Mouse (Mus musculus) kidney, embryonic 14.5 days (tissue): Measurements from ENCODE around the gene Gmnc. TPM values are rescaled to one million over a fixed set of nuclear protein-coding genes. Genes with fewer than 3 reads are reported as not detected.
A peak's percentile ranks its signal among the peaks of the same experiment; 100 is the strongest.

ENCODE experiments used
- ATAC-seq: fragments of 200-750 bp; cut with Nextera tagmentation; 2 replicates; pipeline ENCODE4 v1.8.0; 2017; ENCODE audit warnings: moderate number of reproducible peaks, mild to moderate bottlenecking, moderate TSS enrichment, moderate library complexity; ENCODE audit not compliant: low FRiP score, low TSS enrichment
- H3K27ac ChIP-seq: fragments of 300-500 bp; sonication (generic); 2 replicates; pipeline ENCODE4 v1.5.1; 2014; ENCODE audit warnings: low read depth, mild to moderate bottlenecking, low read length, moderate library complexity, mixed read lengths
- H3K27me3 ChIP-seq: fragments of 300-500 bp; sonication (generic); 2 replicates; pipeline ENCODE4 v1.6.1; 2014; ENCODE audit warnings: mild to moderate bottlenecking, low read length; ENCODE audit not compliant: control insufficient read depth, insufficient read depth
- H3K36me3 ChIP-seq: fragments of 300-500 bp; sonication (generic); 2 replicates; pipeline ENCODE4 v1.6.1; 2014; ENCODE audit warnings: low read length, mixed read lengths; ENCODE audit not compliant: control insufficient read depth, insufficient read depth
- H3K4me1 ChIP-seq: fragments of 300-500 bp; sonication (generic); 2 replicates; pipeline ENCODE4 v1.6.1; 2014; ENCODE audit warnings: low read length, mixed read lengths; ENCODE audit not compliant: control insufficient read depth, insufficient read depth
- H3K4me2 ChIP-seq: fragments of 300-500 bp; sonication (generic); replicated peaks from 2 replicates; pipeline ENCODE4 v1.6.1; 2014; ENCODE audit warnings: low read depth, mild to moderate bottlenecking, low read length
- H3K4me3 ChIP-seq: fragments of 300-500 bp; sonication (generic); 2 replicates; pipeline ENCODE4 v1.5.1; 2014; ENCODE audit warnings: mild to moderate bottlenecking, low read length
- H3K9ac ChIP-seq: fragments of 300-500 bp; sonication (generic); 2 replicates; pipeline ENCODE4 v1.6.1; 2014; ENCODE audit warnings: low read depth, mild to moderate bottlenecking, low read length, moderate library complexity
- H3K9me3 ChIP-seq: fragments of 300-500 bp; sonication (generic); 2 replicates; pipeline ENCODE4 v1.6.1; 2016; ENCODE audit warnings: low read length; ENCODE audit not compliant: control insufficient read depth
- WGBS: fragments of 180-500 bp; shearing (Covaris S2); extraction: QIAGEN DNeasy Blood & Tissue Kit; methylation state at CpG from one replicate; pipeline ENCODE4 v1.1.7; 2014; 5-methylcytosine and 5-hydroxymethylcytosine counted together
- polyA plus RNA-seq: library from polyadenylated mRNA; unstranded; fragments of >200 nt; fragmentation: Nextera tagmentation; extraction: Ambion mirVana; gene quantifications from 2 replicates; pipeline ENCODE4 v1.2.1, GENCODE M21; 2014

The Gmnc gene
- polyA plus RNA-seq, 1 experiment from 2014 or later: 0.08 TPM

- Histone ChIP-seq H3K4me3 (no peak overlapping the region), H3K9ac (no peak overlapping the region), H3K9me3 (no peaks in the 10 kb centered on the region), H3K27me3 (no peaks in the 10 kb centered on the region), H3K4me2 (no peak overlapping the region), H3K4me1 (no peaks in the 10 kb centered on the region), H3K27ac (no peak overlapping the region), H3K36me3 (no peaks in the 10 kb centered on the region)
- 77% methylated on average over 1 of the region's 1 CpGs for WGBS
- ATAC-seq: no peak
Measured at GRCm38 (mm10) chr16:26985796-26986195, 5.7 kb downstream of the Gmnc start.

- ATAC-seq: no peak
- Histone ChIP-seq H3K27me3 (no peaks in the 10 kb centered on the region), H3K4me3 (no peak overlapping the region), H3K4me1 (no peaks in the 10 kb centered on the region), H3K36me3 (no peaks in the 10 kb centered on the region), H3K27ac (no peak overlapping the region), H3K9ac (no peak overlapping the region), H3K4me2 (no peak overlapping the region), H3K9me3 (no peaks in the 10 kb centered on the region)
- WGBS: 36% methylated on average over 3 of the region's 3 CpGs
Measured at GRCm38 (mm10) chr16:26982112-26982511, 9.3 kb downstream of the Gmnc start.

- 0 out of 2 replicates have a peak, but pooled peaks cover 2% of the 10 kb centered on the region for H3K27me3 ChIP-seq
- peak overlapping the region; percentile 68 for H3K4me2 ChIP-seq
- H3K9ac ChIP-seq: peak overlapping the region; percentile 12; the same call in 1 of the 2 replicates
- peak; percentile 90 for ATAC-seq
- H3K9me3 ChIP-seq: no peaks in the 10 kb centered on the region
- no peak overlapping the region for H3K27ac ChIP-seq
- H3K36me3 ChIP-seq: no peaks in the 10 kb centered on the region
- H3K4me1 ChIP-seq: no peaks in the 10 kb centered on the region
- peak overlapping the region; percentile 34 for H3K4me3 ChIP-seq
- 1% methylated on average over 23 of the region's 28 CpGs for WGBS
Measured at GRCm38 (mm10) chr16:26967967-26968366, 23.5 kb downstream of the Gmnc start.

- H3K9ac ChIP-seq: no peak overlapping the region
- ATAC-seq: no peak
- no peak overlapping the region for H3K27ac ChIP-seq
- 0 out of 2 replicates have a peak, but pooled peaks cover 2% of the 10 kb centered on the region for H3K27me3 ChIP-seq
- WGBS: 54% methylated on average over 2 of the region's 2 CpGs
- H3K4me3 ChIP-seq: no peak overlapping the region
- H3K9me3 ChIP-seq: no peaks in the 10 kb centered on the region
- no peaks in the 10 kb centered on the region for H3K4me1 ChIP-seq
- no peaks in the 10 kb centered on the region for H3K36me3 ChIP-seq
- H3K4me2 ChIP-seq: no peak overlapping the region
Measured at GRCm38 (mm10) chr16:26966830-26967229, 24.6 kb downstream of the Gmnc start.

- ATAC-seq: no peak
- H3K9ac ChIP-seq: no peak overlapping the region
- H3K4me2 ChIP-seq: no peak overlapping the region
- H3K4me3 ChIP-seq: no peak overlapping the region
- H3K36me3 ChIP-seq: no peaks in the 10 kb centered on the region
- no peak overlapping the region for H3K27ac ChIP-seq
- no peaks in the 10 kb centered on the region for H3K27me3 ChIP-seq
- no peaks in the 10 kb centered on the region for H3K4me1 ChIP-seq
- H3K9me3 ChIP-seq: no peaks in the 10 kb centered on the region
Measured at GRCm38 (mm10) chr16:26961971-26962370, 29.5 kb downstream of the Gmnc start.

GRCm38 (mm10) chr16:26951601-26952000, 39.9 kb downstream of the Gmnc start:
- Histone ChIP-seq H3K4me3 (no peak overlapping the region), H3K4me2 (no peak overlapping the region), H3K36me3 (no peaks in the 10 kb centered on the region), H3K4me1 (no peaks in the 10 kb centered on the region), H3K27me3 (no peaks in the 10 kb centered on the region), H3K9me3 (no peaks in the 10 kb centered on the region), H3K9ac (no peak overlapping the region), H3K27ac (no peak overlapping the region)
- no peak for ATAC-seq
- WGBS: 97% methylated on average over 3 of the region's 3 CpGs

- H3K36me3 ChIP-seq: no peaks in the 10 kb centered on the region
- no peak overlapping the region for H3K27ac ChIP-seq
- no peak overlapping the region for H3K4me3 ChIP-seq
- no peak overlapping the region for H3K4me2 ChIP-seq
- H3K9me3 ChIP-seq: no peaks in the 10 kb centered on the region
- H3K4me1 ChIP-seq: no peaks in the 10 kb centered on the region
- no peak overlapping the region for H3K9ac ChIP-seq
- no peak for ATAC-seq
- H3K27me3 ChIP-seq: no peaks in the 10 kb centered on the region
- WGBS: 53% methylated on average over 4 of the region's 4 CpGs
Measured at GRCm38 (mm10) chr16:26950209-26950608, 41.2 kb downstream of the Gmnc start.

GRCm38 (mm10) chr16:26903968-26904367, 87.5 kb downstream of the Gmnc start:
- Histone ChIP-seq H3K9ac (no peak overlapping the region), H3K27ac (no peak overlapping the region), H3K4me2 (no peak overlapping the region), H3K4me3 (no peak overlapping the region), H3K27me3 (no peaks in the 10 kb centered on the region), H3K4me1 (no peaks in the 10 kb centered on the region), H3K9me3 (no peaks in the 10 kb centered on the region), H3K36me3 (no peaks in the 10 kb centered on the region)
- no peak for ATAC-seq
- 87% methylated on average over 1 of the region's 1 CpGs for WGBS

GRCm38 (mm10) chr16:26901471-26901870, 90.0 kb downstream of the Gmnc start:
- Histone ChIP-seq H3K36me3 (no peaks in the 10 kb centered on the region), H3K4me1 (no peaks in the 10 kb centered on the region), H3K9me3 (no peaks in the 10 kb centered on the region), H3K4me3 (no peak overlapping the region), H3K9ac (no peak overlapping the region), H3K4me2 (no peak overlapping the region), H3K27me3 (no peaks in the 10 kb centered on the region), H3K27ac (no peak overlapping the region)
- WGBS: 8% methylated on average over 4 of the region's 4 CpGs
- peak; percentile 66 for ATAC-seq
